Mouse (Mus musculus): ENCODE measurements around the gene Srsf11.

The Srsf11 gene

DNA sequence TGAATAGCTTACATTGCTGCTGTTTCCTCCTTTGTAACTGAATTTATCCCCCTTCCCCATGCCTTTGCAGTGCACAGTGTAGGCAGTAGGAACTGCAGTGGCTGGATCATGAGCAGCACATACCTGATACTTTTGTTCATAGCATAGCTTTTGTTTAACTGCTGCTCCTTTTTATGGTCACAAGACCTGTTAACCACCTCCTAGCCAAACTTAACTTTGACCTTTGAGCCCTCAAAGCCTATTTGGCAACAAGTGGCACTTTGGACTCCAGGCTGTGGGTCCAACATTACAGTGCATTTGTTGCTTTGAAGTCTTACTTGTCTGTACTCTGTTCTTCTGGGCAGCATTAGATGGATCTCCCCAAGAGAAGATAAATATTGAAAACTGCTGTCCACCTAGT lies 43.1 kb downstream of the Srsf11 start:
- DNase-seq (ENCODE audit: inconsistent age in 2 of 2, low spot score in 1 of 2), result no peak

DNA sequence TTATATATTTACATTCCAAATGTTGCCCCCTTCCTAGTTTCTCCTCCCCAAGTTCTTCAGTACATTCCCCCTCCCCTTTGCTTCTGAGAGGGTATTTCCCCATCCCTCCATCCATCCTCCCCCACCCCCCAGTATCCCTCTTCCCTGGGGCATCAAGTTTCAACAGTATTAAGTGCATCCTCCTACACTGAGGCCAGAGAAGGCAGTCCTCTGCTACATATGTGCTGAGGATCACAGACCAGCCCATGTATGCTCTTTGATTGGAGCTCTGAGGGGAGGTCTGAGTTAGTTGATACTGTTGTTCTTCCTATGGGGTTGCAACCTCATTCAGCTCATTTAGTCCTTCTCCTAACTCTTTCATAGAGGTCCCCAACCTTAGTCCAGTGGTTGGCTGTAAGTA lies 56.8 kb downstream of the Srsf11 start:
- DNase-seq (ENCODE audit: inconsistent age in 2 of 2, low spot score in 1 of 2), result no peak

DNA sequence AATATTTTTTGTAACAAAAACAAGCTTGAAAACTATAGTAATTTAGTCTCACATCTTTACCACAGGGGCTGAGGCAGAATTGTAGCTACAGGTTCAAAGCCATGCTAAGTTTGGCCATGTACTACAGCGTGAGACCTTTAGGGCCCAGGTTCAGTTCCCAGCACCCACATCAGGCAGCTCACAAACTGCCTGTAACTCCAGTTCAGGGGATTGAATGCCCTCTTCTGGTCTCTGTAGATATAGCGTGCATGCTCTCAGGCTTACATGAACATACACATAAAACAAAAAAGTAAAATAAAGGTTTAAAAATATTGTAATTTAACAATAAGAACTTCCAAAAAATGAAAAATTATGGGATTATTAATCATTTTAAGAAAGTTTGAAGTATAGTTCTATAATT lies 63.2 kb downstream of the Srsf11 start:
- no peak for DNase-seq (ENCODE audit: inconsistent age in 2 of 2, low spot score in 1 of 2)

DNA sequence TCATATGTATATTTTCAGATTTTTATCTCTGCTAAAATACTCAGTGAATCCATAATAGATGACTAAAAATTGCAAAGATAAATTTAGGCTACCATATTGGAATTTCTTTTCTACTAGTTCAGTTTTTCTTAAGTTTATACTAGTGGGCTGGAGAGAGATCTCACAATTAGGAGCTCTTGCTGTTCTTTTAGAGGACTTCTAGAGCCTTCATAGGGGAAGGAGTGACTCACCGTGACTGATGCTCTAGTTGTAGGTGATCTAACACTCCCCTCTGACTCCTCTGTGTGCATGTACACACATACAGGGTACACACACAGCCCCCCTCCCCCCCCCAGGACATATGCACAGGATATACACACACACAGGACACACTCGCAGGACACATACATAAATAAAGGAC lies 65.3 kb downstream of the Srsf11 start:
- DNase-seq (ENCODE audit: inconsistent age in 2 of 2, low spot score in 1 of 2), result no peak
